Mouse (Mus musculus) ovary, postnatal 10 days (tissue): Measurements from ENCODE around the gene Wnt5b.

Experiments
- DNase-seq: peaks from one replicate; pipeline ENCODE4 v3.0.0; 2022; ENCODE audit warnings: low spot score

Wnt5b gene

GRCm38 (mm10) chr6:119521931-119522391 lies 22.2 kb downstream of the Wnt5b start:
- no peak for DNase-seq

GRCm38 (mm10) chr6:119521482-119521900 lies 22.7 kb downstream of the Wnt5b start:
- no peak for DNase-seq

GRCm38 (mm10) chr6:119520731-119521130 lies 23.4 kb downstream of the Wnt5b start:
- DNase-seq: no peak

GRCm38 (mm10) chr6:119514085-119514484 lies 30.1 kb downstream of the Wnt5b start:
- no peak for DNase-seq

GRCm38 (mm10) chr6:119513452-119513851 lies 30.7 kb downstream of the Wnt5b start:
- no peak for DNase-seq

- no peak for DNase-seq
Measured at GRCm38 (mm10) chr6:119512701-119513100, 31.4 kb downstream of the Wnt5b start.

GRCm38 (mm10) chr6:119509437-119510037 lies 34.6 kb downstream of the Wnt5b start:
- DNase-seq: no peak

GRCm38 (mm10) chr6:119508634-119509375 lies 35.3 kb downstream of the Wnt5b start:
- no peak for DNase-seq

- no peak for DNase-seq
Measured at GRCm38 (mm10) chr6:119508221-119508620, 35.9 kb downstream of the Wnt5b start.

- no peak for DNase-seq
Measured at GRCm38 (mm10) chr6:119505525-119506225, 38.5 kb downstream of the Wnt5b start.

GRCm38 (mm10) chr6:119504756-119505155 lies 39.4 kb downstream of the Wnt5b start:
- DNase-seq: no peak

- no peak for DNase-seq
Measured at GRCm38 (mm10) chr6:119502031-119502430, 42.1 kb downstream of the Wnt5b start.

GRCm38 (mm10) chr6:119500086-119500485 lies 44.1 kb downstream of the Wnt5b start:
- DNase-seq: no peak

- DNase-seq: no peak
Measured at GRCm38 (mm10) chr6:119499271-119499670, 44.9 kb downstream of the Wnt5b start.

GRCm38 (mm10) chr6:119492630-119493014 lies 51.5 kb downstream of the Wnt5b start:
- DNase-seq: no peak

- no peak for DNase-seq
Measured at GRCm38 (mm10) chr6:119491997-119492629, 52.0 kb downstream of the Wnt5b start.

- no peak for DNase-seq
Measured at GRCm38 (mm10) chr6:119491006-119491405, 53.1 kb downstream of the Wnt5b start.

- no peak for DNase-seq
Measured at GRCm38 (mm10) chr6:119490549-119490948, 53.6 kb downstream of the Wnt5b start.

- no peak for DNase-seq
Measured at GRCm38 (mm10) chr6:119489765-119490164, 54.4 kb downstream of the Wnt5b start.

GRCm38 (mm10) chr6:119487619-119488018 lies 56.5 kb downstream of the Wnt5b start:
- no peak for DNase-seq

- no peak for DNase-seq
Measured at GRCm38 (mm10) chr6:119487085-119487458, 57.1 kb downstream of the Wnt5b start.

- DNase-seq: no peak
Measured at GRCm38 (mm10) chr6:119486381-119487084, 57.6 kb downstream of the Wnt5b start.
